Mouse (Mus musculus) neural tube, embryonic 11.5 days (tissue): Measurements from ENCODE around the gene Csrp1. TPM values are rescaled to one million over a fixed set of nuclear protein-coding genes. Genes with fewer than 3 reads are reported as not detected.

Experiments used
- ATAC-seq: fragments of 200-750 bp; cut with Nextera tagmentation; 2 replicates; pipeline ENCODE4 v1.8.0; 2017; ENCODE audit warnings: moderate number of reproducible peaks, mild to moderate bottlenecking, moderate TSS enrichment, moderate library complexity; ENCODE audit not compliant: insufficient read depth, low FRiP score, low TSS enrichment
- DNase-seq: peaks from one replicate; pipeline ENCODE4 v3.0.0-alpha.2; 2015; ENCODE audit warnings: low spot score
- H3K27ac ChIP-seq: fragments of 300-500 bp; sonication (generic); 2 replicates; pipeline ENCODE4 v1.5.1; 2014; ENCODE audit warnings: low read depth, mild to moderate bottlenecking, low read length
- H3K27me3 ChIP-seq: fragments of 300-500 bp; sonication (generic); 2 replicates; pipeline ENCODE4 v1.6.1; 2014; ENCODE audit warnings: mild to moderate bottlenecking, low read length, mixed read lengths; ENCODE audit not compliant: control insufficient read depth, insufficient read depth
- H3K36me3 ChIP-seq: fragments of 300-500 bp; sonication (generic); 2 replicates; pipeline ENCODE4 v1.6.1; 2014; ENCODE audit warnings: mild to moderate bottlenecking, low read length, moderate library complexity, mixed read lengths; ENCODE audit not compliant: control insufficient read depth, insufficient read depth
- H3K4me1 ChIP-seq: fragments of 300-500 bp; sonication (generic); 2 replicates; pipeline ENCODE4 v1.6.1; 2014; ENCODE audit warnings: low read length, mixed read lengths; ENCODE audit not compliant: control insufficient read depth, insufficient read depth
- H3K4me2 ChIP-seq: fragments of 300-500 bp; sonication (generic); 2 replicates; pipeline ENCODE4 v1.6.1; 2014; ENCODE audit warnings: low read depth, mild to moderate bottlenecking, moderate library complexity
- H3K4me3 ChIP-seq: fragments of 300-500 bp; sonication (generic); 2 replicates; pipeline ENCODE4 v1.5.1; 2014; ENCODE audit warnings: low read depth, low read length
- H3K9ac ChIP-seq: fragments of 300-500 bp; sonication (generic); 2 replicates; pipeline ENCODE4 v1.6.1; 2014; ENCODE audit warnings: mild to moderate bottlenecking, low read length
- H3K9me3 ChIP-seq: fragments of 300-500 bp; sonication (generic); 2 replicates; pipeline ENCODE4 v1.6.1; 2016; ENCODE audit warnings: low read length; ENCODE audit not compliant: control insufficient read depth
- WGBS: fragments of 180-500 bp; shearing (Covaris S2); extraction: QIAGEN DNeasy Blood & Tissue Kit; methylation state at CpG from one replicate; pipeline ENCODE4 v1.1.7; 2014; 5-methylcytosine and 5-hydroxymethylcytosine counted together
- polyA plus RNA-seq: library from polyadenylated mRNA; unstranded; fragments of >200 nt; fragmentation: Nextera tagmentation; extraction: Ambion mirVana; gene quantifications from 2 replicates; pipeline ENCODE4 v1.2.1, GENCODE M21; 2014

Csrp1 gene
- polyA plus RNA-seq, result 47.5 and 51.1 TPM in 2 replicates

- WGBS, result 73% methylated on average over 6 of the region's 6 CpGs
Measured at GRCm38 (mm10) chr1:135719983-135720382, at the start of gene Csrp1. TSS of gene Csrp1 (plus strand) at chr1:135720061.

DNA sequence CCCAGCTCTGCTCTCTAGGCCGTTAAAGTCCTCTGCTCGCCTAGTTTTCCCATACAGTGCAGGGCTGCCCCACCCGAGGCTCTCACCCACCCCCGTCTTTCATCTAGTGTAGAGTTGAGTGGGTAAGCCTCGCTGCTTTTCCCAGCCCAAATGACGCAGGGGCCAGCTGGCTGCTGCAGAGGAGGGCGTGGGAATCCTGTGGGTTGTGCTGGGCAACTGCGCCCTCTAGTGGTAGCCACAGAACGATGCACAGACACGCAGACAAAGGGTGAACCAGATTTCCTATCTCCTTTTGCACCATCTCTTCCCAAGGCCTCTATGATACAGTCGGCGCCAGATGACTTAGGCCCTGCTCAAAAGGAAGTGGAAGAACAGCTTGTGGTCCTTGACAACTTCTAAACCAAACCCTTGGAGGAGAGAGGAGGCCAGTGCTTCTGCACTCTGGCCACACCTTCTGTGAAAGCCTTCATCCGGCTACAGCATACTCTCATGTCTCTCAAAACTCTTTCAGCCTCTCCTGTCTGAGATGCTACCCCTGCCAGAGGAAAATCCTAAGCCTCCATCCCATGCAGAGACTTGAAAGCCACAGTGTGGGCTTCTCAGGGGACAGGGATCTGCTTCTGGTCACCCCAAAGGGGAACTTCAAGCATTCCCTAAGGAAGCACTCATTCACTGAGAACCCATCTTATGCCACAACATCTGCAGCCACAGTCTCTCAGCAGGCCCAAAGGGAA, 49.3 kb upstream of the Csrp1 start:
- no peak overlapping the region for H3K27ac ChIP-seq
- H3K9me3 ChIP-seq, result no peaks in the 10 kb centered on the region
- peak; percentile 86 for DNase-seq
- H3K9ac ChIP-seq, result peak overlapping the region; percentile 14
- H3K4me2 ChIP-seq, result no peak overlapping the region
- H3K4me3 ChIP-seq, result no peak overlapping the region
- WGBS, result 10% methylated on average over 13 of the region's 13 CpGs
- no peaks in the 10 kb centered on the region for H3K27me3 ChIP-seq
- peak; percentile 85 for ATAC-seq
- no peaks in the 10 kb centered on the region for H3K36me3 ChIP-seq
- H3K4me1 ChIP-seq, result peaks cover 11% of the 10 kb centered on the region

More at GRCm38 (mm10) chr1:135719983-135720382, at the start of gene Csrp1:
- ATAC-seq, result no peak
- H3K27ac ChIP-seq, result no peak within 1 kb of the TSS
- DNase-seq, result no peak
- H3K9ac ChIP-seq, result no peak within 1 kb of the TSS
- H3K9me3 ChIP-seq, result no peaks in the 10 kb centered on the region
- H3K4me2 ChIP-seq, result no peak within 1 kb of the TSS
- no peaks in the 10 kb centered on the region for H3K27me3 ChIP-seq
- 0 out of 2 replicates have a peak, but pooled peaks cover 2% of the 10 kb centered on the region for H3K4me1 ChIP-seq
- no peaks in the 10 kb centered on the region for H3K36me3 ChIP-seq
- no peak within 1 kb of the TSS for H3K4me3 ChIP-seq

- H3K9ac ChIP-seq, result no peak overlapping the region
- ATAC-seq, result no peak
- H3K27me3 ChIP-seq, result no peaks in the 10 kb centered on the region
- H3K9me3 ChIP-seq, result no peaks in the 10 kb centered on the region
- no peak overlapping the region for H3K27ac ChIP-seq
- H3K4me2 ChIP-seq, result no peak overlapping the region
- 26% methylated on average over 1 of the region's 1 CpGs for WGBS
- no peaks in the 10 kb centered on the region for H3K36me3 ChIP-seq
- no peak for DNase-seq
- H3K4me1 ChIP-seq, result peaks cover 11% of the 10 kb centered on the region
- H3K4me3 ChIP-seq, result no peak overlapping the region
Measured at GRCm38 (mm10) chr1:135671406-135671805, 48.5 kb upstream of the Csrp1 start.

DNA sequence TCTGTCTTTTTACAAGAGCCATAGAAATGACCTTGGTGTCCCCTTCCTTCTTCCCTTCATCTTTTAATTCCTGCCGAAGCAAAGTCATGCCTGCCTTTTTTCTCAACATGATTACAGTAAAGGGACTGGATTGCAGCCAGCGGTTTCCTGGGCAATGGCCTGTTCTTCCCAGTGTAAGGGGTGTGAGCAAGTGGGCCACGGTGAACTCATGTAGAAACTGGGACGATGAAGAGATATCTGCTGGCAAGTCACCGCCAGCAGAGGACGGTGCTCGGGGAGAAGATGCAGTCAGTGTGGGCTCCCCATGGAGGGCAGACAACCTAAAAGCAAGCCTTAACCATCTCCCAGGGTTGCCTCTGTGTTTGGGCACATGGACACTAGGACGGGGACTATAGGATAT, 47.9 kb upstream of the Csrp1 start:
- Histone ChIP-seq H3K4me2 (no peak overlapping the region), H3K4me3 (no peak overlapping the region), H3K9me3 (no peaks in the 10 kb centered on the region), H3K9ac (no peak overlapping the region), H3K36me3 (no peaks in the 10 kb centered on the region), H3K4me1 (peaks cover 11% of the 10 kb centered on the region), H3K27ac (no peak overlapping the region), H3K27me3 (no peaks in the 10 kb centered on the region)
- ATAC-seq (no peak), DNase-seq (no peak)
- 79% methylated on average over 8 of the region's 8 CpGs for WGBS

DNA sequence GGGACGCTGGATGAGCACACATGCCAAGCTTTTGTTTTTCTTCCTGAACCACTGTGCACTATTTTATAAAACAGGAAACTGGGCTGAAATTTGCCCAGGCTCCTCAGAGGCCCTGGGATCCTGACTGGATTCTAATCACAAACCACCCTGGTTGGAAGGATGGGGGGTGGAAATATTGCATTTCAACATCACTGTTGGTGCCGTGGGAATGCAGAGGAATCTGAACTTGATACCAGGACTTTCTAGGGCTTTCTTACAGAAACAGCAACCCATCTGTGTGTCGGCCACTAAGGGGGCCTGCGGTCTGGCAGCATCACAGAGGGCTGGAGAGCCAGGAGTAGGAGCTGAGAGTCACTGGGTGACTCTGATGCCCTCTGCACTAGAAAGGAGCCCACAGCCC, 47.5 kb upstream of the Csrp1 start:
- no peaks in the 10 kb centered on the region for H3K36me3 ChIP-seq
- H3K27me3 ChIP-seq, result no peaks in the 10 kb centered on the region
- ATAC-seq, result no peak
- H3K27ac ChIP-seq, result 0 out of 2 replicates have a peak overlapping the region, but pooled peaks have one; percentile 6
- no peak overlapping the region for H3K9ac ChIP-seq
- 80% methylated on average over 4 of the region's 4 CpGs for WGBS
- no peak overlapping the region for H3K4me2 ChIP-seq
- no peak overlapping the region for H3K4me3 ChIP-seq
- H3K9me3 ChIP-seq, result no peaks in the 10 kb centered on the region
- H3K4me1 ChIP-seq, result peaks cover 11% of the 10 kb centered on the region
- DNase-seq, result no peak

GRCm38 (mm10) chr1:135673423-135673822, 46.4 kb upstream of the Csrp1 start:
- Histone ChIP-seq H3K27ac (no peak overlapping the region), H3K4me3 (no peak overlapping the region), H3K9me3 (no peaks in the 10 kb centered on the region), H3K27me3 (no peaks in the 10 kb centered on the region), H3K4me2 (no peak overlapping the region), H3K9ac (no peak overlapping the region), H3K36me3 (no peaks in the 10 kb centered on the region), H3K4me1 (peaks cover 11% of the 10 kb centered on the region)
- 84% methylated on average over 14 of the region's 14 CpGs for WGBS
- DNase-seq (no peak), ATAC-seq (no peak)

- DNase-seq, result no peak
- no peak overlapping the region for H3K4me2 ChIP-seq
- no peak for ATAC-seq
- H3K27ac ChIP-seq, result no peak overlapping the region
- no peaks in the 10 kb centered on the region for H3K9me3 ChIP-seq
- WGBS, result 38% methylated on average over 11 of the region's 11 CpGs
- no peaks in the 10 kb centered on the region for H3K27me3 ChIP-seq
- no peaks in the 10 kb centered on the region for H3K36me3 ChIP-seq
- peaks cover 2% of the 10 kb centered on the region; the same call in 1 of the 2 replicates for H3K4me1 ChIP-seq
- no peak overlapping the region for H3K4me3 ChIP-seq
- no peak overlapping the region for H3K9ac ChIP-seq
Measured at GRCm38 (mm10) chr1:135675449-135676129, 44.3 kb upstream of the Csrp1 start.

- H3K4me2 ChIP-seq, result no peak overlapping the region
- 91% methylated on average over 10 of the region's 10 CpGs for WGBS
Measured at GRCm38 (mm10) chr1:135676247-135676646, 43.6 kb upstream of the Csrp1 start.

More at GRCm38 (mm10) chr1:135676247-135676646, 43.6 kb upstream of the Csrp1 start:
- Histone ChIP-seq H3K4me1 (peaks cover 2% of the 10 kb centered on the region; the same call in 1 of the 2 replicates), H3K4me3 (no peak overlapping the region), H3K9me3 (no peaks in the 10 kb centered on the region), H3K36me3 (no peaks in the 10 kb centered on the region), H3K27ac (no peak overlapping the region), H3K9ac (no peak overlapping the region), H3K27me3 (no peaks in the 10 kb centered on the region)
- ATAC-seq (no peak), DNase-seq (no peak)
